Mouse (Mus musculus): Measurements from ENCODE around the gene Zic1.

Zic1 gene

DNA sequence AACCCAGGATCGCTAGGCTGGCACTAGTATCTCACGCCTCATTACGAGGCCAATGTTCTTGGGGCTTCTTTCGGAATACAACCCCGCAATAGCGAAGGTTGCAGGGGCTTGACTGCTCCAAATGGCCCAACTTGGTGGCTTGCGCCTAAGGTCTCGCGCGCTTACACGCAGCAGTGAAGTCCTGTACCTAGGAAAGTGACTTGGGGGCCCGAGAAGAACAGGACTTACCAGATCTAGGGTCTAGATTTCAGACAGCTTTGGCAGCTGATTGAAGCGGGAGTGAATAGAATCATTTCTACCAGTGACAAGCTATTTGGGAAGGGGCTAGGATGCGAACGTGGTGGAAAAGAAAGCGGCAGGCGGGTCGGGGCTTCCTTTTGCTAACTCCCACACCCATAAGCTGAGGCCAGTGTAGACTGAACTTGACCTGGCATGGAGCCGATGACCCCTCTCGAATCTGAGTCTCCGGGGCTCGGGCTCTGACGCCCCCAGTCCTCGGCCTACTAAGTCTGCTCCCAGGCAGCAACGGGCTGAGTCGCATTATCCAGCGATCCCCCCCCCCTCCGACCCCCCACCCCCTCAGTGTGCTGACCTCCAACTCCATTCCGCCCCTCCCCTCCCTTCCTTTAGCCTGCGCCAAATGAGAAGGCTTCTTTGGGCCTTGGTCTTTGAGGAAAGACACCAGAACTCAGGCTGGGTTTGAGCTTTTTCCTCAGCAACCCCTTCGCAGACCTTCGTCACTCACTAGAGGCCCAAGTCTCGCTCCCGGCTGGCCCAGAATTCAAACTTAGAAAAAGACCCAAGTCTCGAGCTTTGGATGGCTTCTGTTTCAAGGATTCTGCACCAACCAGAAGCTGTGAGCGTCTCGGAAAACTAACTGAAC lies 11.8 kb downstream of the Zic1 start:
- DNase-seq (ENCODE audit: low spot score in 2 of 2) = no peak

DNA sequence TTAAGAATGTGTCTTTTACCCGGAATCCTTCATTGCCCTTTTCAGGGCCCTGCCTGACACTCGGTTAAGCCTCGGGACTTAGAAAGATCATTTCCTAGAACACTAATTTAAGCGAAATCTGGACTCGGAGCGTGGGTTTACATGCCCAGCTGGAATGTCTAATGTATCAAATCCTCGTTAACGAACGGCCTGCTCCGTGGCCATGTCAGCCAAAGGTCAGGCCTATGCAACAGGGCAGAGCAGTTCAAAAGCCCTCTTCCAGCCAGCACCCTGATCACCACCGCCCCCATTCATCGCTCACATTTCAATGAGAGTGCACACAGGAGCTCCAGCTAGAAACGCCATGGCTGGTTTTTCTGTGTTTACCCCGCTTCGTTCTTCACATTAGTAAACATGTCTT lies 12.8 kb downstream of the Zic1 start:
- DNase-seq (ENCODE audit: low spot score in 2 of 2) = no peak

DNA sequence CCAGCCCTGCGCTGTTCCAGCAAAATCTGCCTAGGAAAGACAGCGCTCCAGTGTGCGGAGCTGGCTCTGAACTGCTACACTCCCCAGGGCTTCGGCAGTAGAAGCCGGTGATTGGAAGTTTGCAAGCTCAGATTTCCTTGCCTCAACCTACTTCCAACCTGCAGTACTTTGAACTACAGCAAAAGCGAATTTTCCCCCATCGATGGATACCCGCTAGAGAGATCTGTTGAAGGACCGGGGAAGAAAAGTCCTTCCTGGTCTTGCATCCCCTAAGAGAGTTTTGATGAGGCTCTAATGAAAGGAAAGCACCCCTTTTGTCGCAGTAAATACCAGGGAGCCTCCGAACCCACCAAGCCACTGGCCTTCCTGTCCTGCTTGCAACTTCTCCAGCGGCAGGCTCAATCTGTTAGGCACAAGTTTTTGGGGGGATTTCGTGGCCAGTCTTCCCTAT lies 13.6 kb downstream of the Zic1 start:
- no peak for DNase-seq (ENCODE audit: low spot score in 2 of 2)

- DNase-seq (ENCODE audit: low spot score in 2 of 2) = no peak
Observed at GRCm38 (mm10) chr9:91351361-91351760, 14.2 kb downstream of the Zic1 start.

GRCm38 (mm10) chr9:91350861-91351291 lies 14.7 kb downstream of the Zic1 start:
- no peak for DNase-seq (ENCODE audit: low spot score in 2 of 2)

DNA sequence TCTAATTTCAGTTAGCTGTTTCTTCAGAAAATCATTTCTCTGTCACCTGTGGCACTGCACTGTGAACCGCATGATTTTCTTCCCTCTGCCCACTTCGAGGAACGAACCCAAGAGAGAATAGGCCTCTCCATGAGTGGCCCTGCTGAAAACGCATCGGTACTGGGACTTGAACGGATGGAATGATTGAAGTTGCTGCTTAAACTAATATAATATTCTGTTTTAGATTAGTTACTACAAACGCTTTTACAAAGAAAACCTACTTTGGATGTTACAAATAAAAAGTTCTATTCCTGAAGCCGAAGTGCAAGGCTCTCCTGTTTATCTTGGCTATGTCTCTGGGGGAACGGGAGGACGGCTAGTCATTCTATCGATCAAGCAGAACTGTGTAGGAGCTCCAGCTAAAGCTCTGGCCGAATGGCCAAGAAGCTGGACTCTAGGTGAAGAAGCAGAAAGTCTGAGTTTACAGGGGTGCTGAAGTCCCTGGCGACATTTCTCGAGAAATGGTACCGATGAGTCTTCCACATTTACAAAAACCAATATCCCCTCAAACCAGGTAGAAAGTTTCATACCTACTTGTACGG lies 15.3 kb downstream of the Zic1 start:
- no peak for DNase-seq (ENCODE audit: low spot score in 2 of 2)

DNA sequence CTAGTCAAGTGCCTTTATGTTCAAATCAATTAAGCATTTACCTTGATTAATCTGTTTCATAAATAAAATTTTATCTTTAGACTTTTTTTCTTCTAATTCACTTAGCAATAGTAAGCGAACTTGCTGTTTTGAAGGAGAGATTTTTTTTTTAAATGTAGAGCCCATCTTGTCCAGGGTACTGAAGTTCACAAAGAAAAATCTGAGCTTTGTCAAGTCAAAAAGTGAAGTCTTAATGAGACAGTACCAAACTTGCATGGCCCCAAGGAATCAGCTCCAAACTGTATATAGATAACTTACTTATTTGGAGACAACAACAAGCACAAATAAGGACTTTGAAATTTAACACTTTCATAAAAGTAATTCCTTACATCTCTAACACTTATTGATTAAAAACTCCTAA lies 16.9 kb downstream of the Zic1 start:
- DNase-seq (ENCODE audit: low spot score in 2 of 2) = no peak

GRCm38 (mm10) chr9:91347591-91347990 lies 18.0 kb downstream of the Zic1 start:
- DNase-seq (ENCODE audit: low spot score in 2 of 2) = no peak

Data from spleen, postnatal 14 days (tissue).